Mouse (Mus musculus) adrenal gland, postnatal 14 days (tissue): ENCODE measurements around the gene Prdm2. TPM values are rescaled to one million over a fixed set of nuclear protein-coding genes. Genes with fewer than 3 reads are reported as not detected.

Experiments
- DNase-seq: peaks from one replicate; pipeline ENCODE4 v3.0.0; 2021; ENCODE audit warnings: mixed read lengths
- total RNA-seq: library from RNA; stranded (reverse); gene quantifications from 2 replicates; pipeline ENCODE4 v1.2.3, GENCODE M21; 2021

Gene Prdm2
- total RNA-seq, 1 experiment from 2014 or later, result 25.8 TPM

GRCm38 (mm10) chr4:143154571-143154970 is 58.2 kb downstream of the Prdm2 start:
- DNase-seq, result no peak

- no peak for DNase-seq
Observed at GRCm38 (mm10) chr4:143152634-143153033, 60.2 kb downstream of the Prdm2 start.

GRCm38 (mm10) chr4:143151267-143151666 is 61.5 kb downstream of the Prdm2 start:
- peak; percentile 75 for DNase-seq

GRCm38 (mm10) chr4:143147666-143148065 is 65.1 kb downstream of the Prdm2 start:
- DNase-seq, result peak; percentile 37

GRCm38 (mm10) chr4:143143615-143144014 is 69.2 kb downstream of the Prdm2 start:
- no peak for DNase-seq

GRCm38 (mm10) chr4:143141645-143142259 is 71.0 kb downstream of the Prdm2 start:
- DNase-seq, result no peak

GRCm38 (mm10) chr4:143140940-143141339 is 71.9 kb downstream of the Prdm2 start:
- no peak for DNase-seq

GRCm38 (mm10) chr4:143132433-143132832 is 80.4 kb downstream of the Prdm2 start:
- no peak for DNase-seq

- no peak for DNase-seq
Observed at GRCm38 (mm10) chr4:143130441-143130840, 82.4 kb downstream of the Prdm2 start.

- DNase-seq, result no peak
Observed at GRCm38 (mm10) chr4:143129261-143129760, 83.5 kb downstream of the Prdm2 start.

- DNase-seq, result no peak
Observed at GRCm38 (mm10) chr4:143127171-143127570, 85.6 kb downstream of the Prdm2 start.

GRCm38 (mm10) chr4:143126476-143126875 is 86.3 kb downstream of the Prdm2 start:
- DNase-seq, result no peak

GRCm38 (mm10) chr4:143125290-143125689 is 87.5 kb downstream of the Prdm2 start:
- DNase-seq, result no peak

- DNase-seq, result no peak
Observed at GRCm38 (mm10) chr4:143123043-143123442, 89.8 kb downstream of the Prdm2 start.

GRCm38 (mm10) chr4:143121174-143121573 is 91.6 kb downstream of the Prdm2 start:
- no peak for DNase-seq

GRCm38 (mm10) chr4:143120008-143120407 is 92.8 kb downstream of the Prdm2 start:
- DNase-seq, result peak; percentile 73

GRCm38 (mm10) chr4:143118843-143119242 is 94.0 kb downstream of the Prdm2 start:
- DNase-seq, result peak; percentile 85

GRCm38 (mm10) chr4:143115851-143116250 is 96.9 kb downstream of the Prdm2 start:
- no peak for DNase-seq

GRCm38 (mm10) chr4:143114232-143114979 is 98.4 kb downstream of the Prdm2 start:
- no peak for DNase-seq

- DNase-seq, result peak; percentile 89
Observed at GRCm38 (mm10) chr4:143112985-143113384, 99.8 kb downstream of the Prdm2 start.

- DNase-seq, result no peak
Observed at GRCm38 (mm10) chr4:143112439-143112838, 100.4 kb downstream of the Prdm2 start.

- no peak for DNase-seq
Observed at GRCm38 (mm10) chr4:143111872-143112271, 100.9 kb downstream of the Prdm2 start.

- no peak for DNase-seq
Observed at GRCm38 (mm10) chr4:143108552-143108951, 104.2 kb downstream of the Prdm2 start.

GRCm38 (mm10) chr4:143106971-143107370 is 105.8 kb downstream of the Prdm2 start:
- DNase-seq, result no peak
